Mouse (Mus musculus) cerebellum, adult 2 months (tissue): Measurements from ENCODE around the gene Nim1k. TPM values are rescaled to one million over a fixed set of nuclear protein-coding genes. Genes with fewer than 3 reads are reported as not detected.
A peak's percentile ranks its signal among the peaks of the same experiment; 100 is the strongest.

Experiments
- DNase-seq, 2 experiments: peaks; one replicate each; pipeline ENCODE4 v3.0.0; 2021
- H3K27ac ChIP-seq: fragments of 200-500 bp; 2 replicates; pipeline ENCODE4 v1.5.1; 2012; ENCODE audit warnings: low read length, control low read depth, inconsistent platforms; ENCODE audit not compliant: insufficient read depth
- H3K27me3 ChIP-seq: fragments of 200-500 bp; 2 replicates; pipeline ENCODE4 v1.6.1; 2012; ENCODE audit warnings: inconsistent platforms, mild to moderate bottlenecking, low read length, moderate library complexity; ENCODE audit not compliant: control insufficient read depth, insufficient read depth
- H3K4me1 ChIP-seq: fragments of 200-500 bp; 2 replicates; pipeline ENCODE4 v1.6.1; 2011; ENCODE audit warnings: low read length; ENCODE audit not compliant: control insufficient read depth, insufficient read depth
- H3K4me3 ChIP-seq: fragments of 200-500 bp; replicated peaks from 2 replicates; pipeline ENCODE3; 2011; ENCODE audit warnings: mild to moderate bottlenecking, low read depth, low read length, control low read depth; ENCODE audit not compliant: insufficient read depth
- CTCF ChIP-seq: fragments of 200-500 bp; IDR thresholded peaks from 2 replicates; pipeline ENCODE4 v1.5.1; 2011; ENCODE audit warnings: low read depth, mild to moderate bottlenecking, control low read depth, low read length, moderate library complexity, borderline replicate concordance; ENCODE audit not compliant: insufficient read depth
- POLR2A ChIP-seq: fragments of 200-500 bp; IDR thresholded peaks from 2 replicates; pipeline ENCODE4 v1.6.1; 2011; ENCODE audit warnings: low read length, control low read depth, borderline replicate concordance; ENCODE audit not compliant: insufficient read depth
- WGBS: fragments of 180-500 bp; shearing (Covaris S2); methylation state at CpG from one replicate; pipeline ENCODE4 v1.1.7; 2018; 5-methylcytosine and 5-hydroxymethylcytosine counted together
- polyA plus RNA-seq: library from polyadenylated mRNA; depleted of rRNA; stranded (reverse); fragments of >200 nt; gene quantifications from 2 replicates; pipeline ENCODE4 v1.2.3, GENCODE M21; 2012

Gene Nim1k
- polyA plus RNA-seq, 1 experiment = 4.7 TPM

DNA sequence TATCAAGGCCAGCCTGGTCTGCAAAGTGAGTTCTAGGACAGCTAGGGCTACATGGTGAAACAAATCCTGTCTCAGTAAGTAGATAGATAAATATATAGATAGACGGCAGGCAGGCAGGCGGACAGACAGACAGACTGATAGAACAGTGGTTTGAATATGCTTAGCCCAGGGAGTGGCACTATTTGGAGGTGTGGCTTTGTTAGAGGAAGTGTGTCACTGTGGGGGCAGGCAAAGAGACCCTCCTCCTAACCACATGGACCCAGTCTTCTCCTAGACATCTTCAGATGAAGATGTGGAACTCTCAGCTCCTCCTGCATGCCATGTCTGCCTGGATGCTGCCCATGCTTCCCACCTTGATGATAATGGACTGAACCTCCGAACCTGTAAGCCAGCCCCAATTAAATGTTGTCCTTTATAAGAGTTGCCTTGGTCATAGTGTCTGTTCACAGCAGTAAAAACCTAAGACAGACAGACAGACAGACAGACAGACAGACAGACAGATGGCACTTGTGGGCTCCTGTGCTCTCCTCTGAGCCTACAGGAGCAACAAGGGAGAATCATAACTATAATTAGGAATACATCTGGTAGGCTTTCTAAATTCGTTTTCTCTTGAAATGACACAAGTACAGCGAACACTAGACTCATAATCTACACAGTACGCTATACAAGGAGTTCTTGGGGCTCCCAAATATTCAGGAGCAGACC is 12.8 kb downstream of the Nim1k start:
- TF ChIP-seq POLR2A = no peak
- TF ChIP-seq CTCF = no peak
- 0 out of 2 replicates have a peak, but pooled peaks cover 2% of the 10 kb centered on the region for H3K4me1 ChIP-seq
- WGBS = 91% methylated on average over 6 of the region's 6 CpGs
- no peak overlapping the region for H3K27ac ChIP-seq
- DNase-seq = no peak
- H3K4me3 ChIP-seq = no peak overlapping the region
- H3K27me3 ChIP-seq = no peaks in the 10 kb centered on the region

DNA sequence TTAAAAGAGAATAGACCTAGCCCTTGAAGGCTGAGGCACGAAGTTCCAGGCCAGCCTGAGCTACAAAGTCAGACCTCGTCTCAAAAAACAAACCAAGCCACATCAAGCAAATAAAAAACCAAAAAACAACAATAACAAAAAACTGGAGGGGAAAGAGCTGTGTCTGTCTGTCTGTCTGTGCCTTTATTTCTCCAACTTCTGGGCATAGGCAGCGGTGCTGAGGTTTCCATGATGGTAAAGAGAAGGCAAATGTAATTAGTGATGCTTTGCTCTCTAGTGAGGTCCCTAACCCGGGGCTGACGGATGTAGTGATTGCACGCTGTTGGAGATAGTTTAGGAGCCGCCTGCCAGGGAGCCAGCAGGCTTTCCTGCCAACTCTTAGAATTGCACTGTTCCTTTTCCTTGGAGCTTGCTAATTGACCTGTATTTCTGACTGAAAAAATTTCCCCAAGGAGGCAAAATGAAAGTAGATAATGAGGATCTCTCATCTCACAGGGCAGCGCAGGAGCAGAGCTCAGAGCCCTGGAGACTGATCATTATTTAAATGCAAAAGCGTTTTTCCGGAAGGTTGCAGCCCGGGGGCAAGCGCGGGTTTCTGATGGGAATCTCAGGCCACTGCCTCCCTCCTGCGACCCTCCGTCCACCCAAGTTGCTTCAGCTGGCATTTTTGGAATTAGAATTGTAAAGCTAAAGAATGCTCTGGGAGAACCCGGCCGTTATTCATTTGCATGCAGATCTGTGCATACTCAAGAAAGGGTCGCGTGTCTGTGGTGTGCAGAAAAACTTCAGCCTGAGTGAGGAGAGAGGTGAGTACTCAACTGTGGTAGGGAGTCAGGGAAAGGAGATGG is 14.1 kb downstream of the Nim1k start:
- TF ChIP-seq POLR2A (no peak), CTCF (no peak)
- H3K4me1 ChIP-seq = 0 out of 2 replicates have a peak, but pooled peaks cover 2% of the 10 kb centered on the region
- no peaks in the 10 kb centered on the region for H3K27me3 ChIP-seq
- H3K27ac ChIP-seq = no peak overlapping the region
- DNase-seq = peak in 1 of 2 experiments; percentile 18
- H3K4me3 ChIP-seq = peak overlapping the region; percentile 24
- WGBS = 20% methylated on average over 19 of the region's 19 CpGs

DNA sequence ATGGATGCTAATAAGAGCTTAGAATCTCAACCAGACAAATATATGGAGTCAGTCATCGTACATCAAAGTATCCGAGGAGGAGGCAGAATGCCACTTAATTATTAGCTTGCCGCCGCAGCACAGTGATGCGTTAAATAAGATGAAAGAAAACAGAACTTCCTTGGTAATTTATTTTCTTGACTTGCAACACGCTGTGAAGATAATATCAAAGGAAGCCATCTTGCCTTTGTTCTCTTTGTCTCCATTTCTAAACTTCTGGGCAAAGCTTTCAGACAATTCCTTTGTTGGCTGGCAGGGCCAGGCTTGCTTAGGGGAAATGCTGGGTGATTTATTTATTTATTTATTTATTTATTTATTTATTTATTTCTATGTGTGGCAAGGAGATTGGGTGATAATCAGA is 24.2 kb downstream of the Nim1k start:
- 48% methylated on average over 6 of the region's 6 CpGs for WGBS
- TF ChIP-seq POLR2A (no peak), CTCF (no peak)
- Histone ChIP-seq H3K27me3 (no peaks in the 10 kb centered on the region; the same call in 1 of the 2 replicates), H3K27ac (no peak overlapping the region), H3K4me3 (no peak overlapping the region), H3K4me1 (peaks cover 6% of the 10 kb centered on the region)
- no peak for DNase-seq

DNA sequence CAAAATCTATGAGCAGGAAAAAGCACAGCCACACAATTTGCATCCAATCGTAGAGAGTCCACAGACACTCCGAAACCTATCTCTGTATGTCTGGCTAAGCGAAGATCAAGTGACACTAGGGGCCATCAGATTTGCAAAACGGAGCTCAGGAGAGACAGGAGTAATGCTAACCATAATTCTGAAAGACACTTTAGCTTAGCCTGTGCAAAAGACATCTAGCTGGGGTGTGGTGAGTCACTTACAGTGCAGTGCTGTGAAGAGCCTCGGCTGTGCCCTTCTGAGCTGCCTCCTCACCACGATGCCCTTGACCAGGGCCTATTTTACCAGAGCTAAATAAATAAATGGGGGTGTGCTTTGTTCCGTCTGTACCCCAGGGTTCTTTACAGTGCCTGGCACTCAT is 26.3 kb downstream of the Nim1k start:
- 94% methylated on average over 7 of the region's 7 CpGs for WGBS
- Histone ChIP-seq H3K4me3 (no peak overlapping the region), H3K27me3 (no peaks in the 10 kb centered on the region; the same call in 1 of the 2 replicates), H3K4me1 (peaks cover 6% of the 10 kb centered on the region), H3K27ac (no peak overlapping the region)
- no peak for DNase-seq
- no peak for TF ChIP-seq CTCF
- no peak for TF ChIP-seq POLR2A

DNA sequence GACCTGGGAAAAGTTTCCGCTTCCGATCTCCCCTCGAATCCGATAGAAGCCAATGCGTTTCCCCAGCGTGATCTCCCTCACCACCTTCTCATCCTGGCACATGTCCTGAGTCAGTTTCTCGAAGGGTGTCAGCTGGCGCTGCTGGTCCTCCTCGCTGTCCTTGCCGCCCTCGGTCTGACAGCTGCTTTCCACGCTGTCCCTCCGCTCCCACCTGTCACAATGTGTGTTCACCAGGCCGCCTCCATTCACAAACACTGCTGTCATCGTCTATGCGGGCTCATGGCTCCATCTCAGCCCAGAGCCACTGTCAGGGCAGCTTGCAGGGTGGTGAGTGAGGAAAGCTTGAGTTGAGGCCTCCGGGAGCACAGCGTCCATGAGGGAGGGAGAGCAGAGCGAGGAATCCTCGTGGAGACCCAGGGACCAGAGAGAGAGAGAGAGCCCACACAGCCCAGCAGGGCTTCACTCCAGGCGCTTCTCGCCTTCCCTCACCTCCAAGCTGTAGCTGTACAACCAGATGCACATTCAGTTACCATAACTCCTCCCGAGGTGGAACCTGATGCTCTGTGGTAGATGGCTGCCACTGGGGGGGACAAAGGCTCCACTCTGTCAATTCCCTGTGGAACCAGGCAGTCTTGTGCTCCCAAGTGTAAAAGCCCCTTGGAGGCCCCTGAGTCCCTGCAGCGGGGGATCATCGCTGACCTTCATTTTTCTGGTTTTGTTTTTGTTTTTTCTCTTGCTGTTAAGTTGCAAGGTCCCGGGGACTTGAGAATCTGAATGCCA is 27.9 kb downstream of the Nim1k start:
- H3K27ac ChIP-seq = no peak overlapping the region
- H3K4me3 ChIP-seq = no peak overlapping the region
- H3K4me1 ChIP-seq = peaks cover 6% of the 10 kb centered on the region
- H3K27me3 ChIP-seq = no peaks in the 10 kb centered on the region; the same call in 1 of the 2 replicates
- 31% methylated on average over 26 of the region's 26 CpGs for WGBS
- DNase-seq = no peak
- TF ChIP-seq CTCF (no peak), POLR2A (no peak)

DNA sequence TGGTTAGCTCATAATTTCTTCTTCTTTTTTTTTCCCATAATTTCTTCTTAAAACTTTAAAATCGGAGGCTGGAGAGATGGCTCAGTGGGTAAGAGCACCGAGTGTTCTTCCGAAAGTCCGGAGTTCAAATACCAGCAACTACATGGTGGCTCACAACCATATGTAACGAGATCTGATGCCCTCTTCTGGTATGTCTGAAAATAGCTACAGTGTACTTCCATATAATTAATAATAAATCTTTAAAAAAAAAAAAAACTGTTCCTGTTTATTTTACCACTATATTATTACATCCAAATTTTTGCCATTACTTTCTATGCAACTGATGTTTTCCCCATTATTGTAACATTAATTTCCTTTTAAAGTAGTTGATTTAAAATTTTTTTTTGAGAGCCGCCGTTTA is 31.1 kb downstream of the Nim1k start:
- 85% methylated on average over 7 of the region's 7 CpGs for WGBS
- TF ChIP-seq CTCF (no peak), POLR2A (no peak)
- Histone ChIP-seq H3K4me1 (peaks cover 6% of the 10 kb centered on the region), H3K4me3 (no peak overlapping the region), H3K27me3 (no peaks in the 10 kb centered on the region; the same call in 1 of the 2 replicates), H3K27ac (no peak overlapping the region)
- DNase-seq = no peak

DNA sequence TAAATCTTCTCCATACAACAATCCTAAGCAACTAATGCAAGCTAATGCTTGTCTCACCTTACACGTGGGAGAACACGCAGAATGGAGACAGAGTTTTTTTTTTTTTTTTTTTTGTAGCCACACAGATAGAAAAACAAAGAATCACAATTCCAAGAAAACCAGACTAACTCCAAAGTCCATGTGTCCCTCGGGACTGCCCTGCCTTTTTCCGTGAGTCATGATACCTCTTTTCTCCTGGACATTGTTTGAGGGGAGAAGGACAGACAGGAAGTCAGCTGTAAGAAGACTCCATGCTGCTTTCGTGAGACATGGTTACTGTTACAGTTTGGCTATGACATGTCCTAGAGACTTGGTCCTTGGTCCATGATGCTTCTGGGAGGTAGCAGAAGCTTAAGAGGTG is 32.3 kb downstream of the Nim1k start:
- peaks cover 6% of the 10 kb centered on the region for H3K4me1 ChIP-seq
- DNase-seq = no peak
- H3K4me3 ChIP-seq = no peak overlapping the region
- WGBS = 87% methylated on average over 5 of the region's 5 CpGs
- no peak for TF ChIP-seq POLR2A
- TF ChIP-seq CTCF = no peak
- H3K27ac ChIP-seq = no peak overlapping the region
- no peaks in the 10 kb centered on the region; the same call in 1 of the 2 replicates for H3K27me3 ChIP-seq

DNA sequence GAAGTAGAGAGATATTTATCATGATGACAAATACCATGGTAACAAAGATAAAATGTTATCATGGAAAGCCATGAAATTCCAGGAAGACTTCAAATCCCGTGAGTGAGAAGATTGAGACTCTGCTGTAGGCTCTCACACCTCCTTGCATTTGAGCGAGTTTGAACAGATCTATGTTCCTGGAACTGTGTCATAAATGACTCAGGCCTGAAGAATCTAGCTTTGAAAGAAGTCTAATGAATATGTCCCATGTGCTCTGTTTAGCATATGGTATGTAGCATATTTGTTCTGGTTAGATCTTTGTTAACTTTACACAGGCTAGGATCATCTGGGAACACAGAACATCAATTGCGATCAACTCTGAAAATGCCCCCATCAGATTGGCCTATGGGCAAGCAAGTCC is 33.2 kb downstream of the Nim1k start:
- Histone ChIP-seq H3K27me3 (no peaks in the 10 kb centered on the region; the same call in 1 of the 2 replicates), H3K4me1 (peaks cover under 1% of the 10 kb centered on the region; the same call in 1 of the 2 replicates), H3K4me3 (no peak overlapping the region), H3K27ac (no peak overlapping the region)
- no peak for DNase-seq
- no peak for TF ChIP-seq CTCF
- TF ChIP-seq POLR2A = no peak
- 94% methylated on average over 3 of the region's 3 CpGs for WGBS
